Mouse (Mus musculus) heart, adult 2 months (tissue): ENCODE data around the gene Nhsl2. TPM values are rescaled to one million over a fixed set of nuclear protein-coding genes. Genes with fewer than 3 reads are reported as not detected.
"Not testable (repeated sequence)": the region's sequence is repeated elsewhere in the genome, so short reads cannot be mapped to it uniquely, and the experiment has no call there.

Experiments used
- DNase-seq, 2 experiments: peaks; one replicate each; pipeline ENCODE4 v3.0.0; 2021
- H3K27ac ChIP-seq: fragments of 200-600 bp; 2 replicates; pipeline ENCODE4 v1.8.1; 2022
- H3K27me3 ChIP-seq: fragments of 200-500 bp; 2 replicates; pipeline ENCODE4 v1.6.1; 2012; ENCODE audit warnings: mild to moderate bottlenecking, low read length, inconsistent platforms, mixed read lengths; ENCODE audit not compliant: control insufficient read depth, insufficient read depth
- H3K36me3 ChIP-seq: fragments of 200-500 bp; 2 replicates; pipeline ENCODE4 v1.6.1; 2012; ENCODE audit warnings: low read length, inconsistent platforms; ENCODE audit not compliant: control insufficient read depth, insufficient read depth
- H3K4me1 ChIP-seq: fragments of 200-500 bp; 2 replicates; pipeline ENCODE4 v1.6.1; 2011; ENCODE audit warnings: low read length; ENCODE audit not compliant: control insufficient read depth, insufficient read depth
- H3K4me3 ChIP-seq: fragments of 200-600 bp; 2 replicates; pipeline ENCODE4 v1.8.1; 2022
- H3K79me2 ChIP-seq: fragments of 200-500 bp; replicated peaks from 2 replicates; pipeline ENCODE4 v1.6.1; 2012; ENCODE audit warnings: mild to moderate bottlenecking, inconsistent platforms, low read length, moderate library complexity, mixed read lengths; ENCODE audit not compliant: control insufficient read depth, insufficient read depth
- H3K9ac ChIP-seq: fragments of 200-500 bp; 2 replicates; pipeline ENCODE4 v1.6.1; 2012; ENCODE audit warnings: low read depth, mild to moderate bottlenecking, control low read depth, inconsistent platforms, low read length, mixed read lengths
- CTCF ChIP-seq: fragments of 200-600 bp; IDR thresholded peaks from 2 replicates; pipeline ENCODE4 v1.8.1; 2022; ENCODE audit warnings: antibody characterized with exemption, mild to moderate bottlenecking, moderate library complexity
- EP300 ChIP-seq: fragments of 200-500 bp; IDR thresholded peaks from 2 replicates; pipeline ENCODE4 v1.6.1; 2011; ENCODE audit warnings: low read depth, low read length, control low read depth; ENCODE audit not compliant: insufficient read depth
- POLR2A ChIP-seq: fragments of 200-500 bp; IDR thresholded peaks from 2 replicates; pipeline ENCODE4 v1.6.1; 2011; ENCODE audit warnings: mild to moderate bottlenecking, low read depth, low read length, control low read depth; ENCODE audit not compliant: insufficient read depth
- WGBS: fragments of 180-500 bp; shearing (Covaris S2); methylation state at CpG from one replicate; pipeline ENCODE4 v1.1.7; 2018; 5-methylcytosine and 5-hydroxymethylcytosine counted together
- intact Hi-C: fragments of 180-260 bp; cut with DNase I; formaldehyde crosslinking; loops from one replicate; pipeline ENCODE4 v1.15.1; 2025
- polyA plus RNA-seq: library from polyadenylated mRNA; depleted of rRNA; stranded (reverse); fragments of >200 nt; gene quantifications from 2 replicates; pipeline ENCODE4 v1.2.3, GENCODE M21; 2012
- total RNA-seq, 2 experiments: library from RNA; stranded (reverse); gene quantifications; 2 replicates each; pipeline ENCODE4 v1.2.3; 2021

The Nhsl2 gene
- total and polyA plus RNA-seq, 3 experiments: 1.4 to 4.2 (median 3.6) TPM

GRCm38 (mm10) chrX:102090605-102091004 lies 241.4 kb downstream of the Nhsl2 start:
- H3K27me3 ChIP-seq: no peaks in the 10 kb centered on the region
- TF ChIP-seq POLR2A (no peak), CTCF (no peak), EP300 (no peak)
- WGBS: 75% methylated on average over 3 of the region's 3 CpGs
- H3K79me2 ChIP-seq: no peaks in the 10 kb centered on the region
- H3K36me3 ChIP-seq: no peaks in the 10 kb centered on the region
- H3K4me1 ChIP-seq: no peaks in the 10 kb centered on the region
- no peak overlapping the region for H3K4me3 ChIP-seq
- H3K27ac ChIP-seq: no peak overlapping the region
- no peak for DNase-seq
- intact Hi-C loops: no loop called here
- no peak overlapping the region for H3K9ac ChIP-seq

DNA sequence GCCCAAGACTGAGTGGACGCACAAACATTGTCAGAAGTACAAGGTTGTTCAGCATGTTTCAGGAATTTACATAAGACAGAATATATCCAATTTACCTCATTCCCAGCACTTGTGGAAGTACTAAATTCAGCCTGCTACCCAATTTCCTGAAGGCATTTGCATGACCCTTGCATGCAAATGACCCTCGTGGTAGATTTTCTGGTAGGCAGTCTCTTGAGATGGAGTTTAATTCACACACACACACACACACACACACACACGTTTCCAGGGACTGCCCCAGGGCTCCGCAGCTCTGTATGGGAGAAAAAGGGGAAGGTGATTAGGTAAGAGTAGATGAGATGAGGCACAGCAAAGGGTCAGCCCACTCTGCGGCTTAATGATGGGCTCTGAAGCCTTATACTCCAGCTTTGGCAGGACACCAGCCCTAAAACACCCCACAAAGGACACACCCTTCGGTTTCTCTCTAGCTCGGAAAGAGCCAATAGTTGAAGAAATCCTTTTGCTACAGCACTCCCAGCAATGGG lies 245.3 kb downstream of the Nhsl2 start:
- no peaks in the 10 kb centered on the region for H3K27me3 ChIP-seq
- TF ChIP-seq POLR2A (no peak), CTCF (no peak), EP300 (no peak)
- intact Hi-C loops: no loop called here
- no peak overlapping the region for H3K9ac ChIP-seq
- H3K27ac ChIP-seq: no peak overlapping the region
- no peaks in the 10 kb centered on the region for H3K4me1 ChIP-seq
- no peaks in the 10 kb centered on the region for H3K36me3 ChIP-seq
- WGBS: 71% methylated on average over 7 of the region's 7 CpGs
- H3K79me2 ChIP-seq: no peaks in the 10 kb centered on the region
- H3K4me3 ChIP-seq: no peak overlapping the region
- no peak for DNase-seq

GRCm38 (mm10) chrX:102101886-102102285 lies 252.7 kb downstream of the Nhsl2 start:
- 60% methylated on average over 7 of the region's 7 CpGs for WGBS
- Histone ChIP-seq H3K9ac (no peak overlapping the region), H3K36me3 (no peaks in the 10 kb centered on the region), H3K79me2 (no peaks in the 10 kb centered on the region), H3K27ac (no peak overlapping the region), H3K27me3 (no peaks in the 10 kb centered on the region), H3K4me3 (no peak overlapping the region), H3K4me1 (no peaks in the 10 kb centered on the region)
- intact Hi-C loops: no loop called here
- DNase-seq: no peak
- TF ChIP-seq EP300 (no peak), CTCF (no peak), POLR2A (no peak)

DNA sequence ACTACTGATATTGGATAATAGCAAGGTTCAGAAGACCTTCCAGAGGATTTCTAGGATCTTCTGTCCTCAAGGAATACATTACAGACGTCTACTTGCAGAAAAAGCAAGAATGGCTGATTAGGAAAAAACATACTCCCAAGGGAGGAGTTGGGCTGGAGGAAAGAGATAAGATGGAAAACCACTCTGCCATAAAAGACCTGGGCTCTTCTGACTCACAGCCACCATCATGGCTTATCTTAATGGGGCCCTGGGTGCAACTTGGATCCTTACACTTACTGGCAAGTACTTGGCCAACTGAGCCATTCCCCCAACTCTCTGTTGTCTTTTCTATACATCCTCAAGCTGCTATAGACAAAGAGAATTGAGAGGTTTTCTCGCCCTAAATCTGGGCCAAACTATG lies 254.6 kb downstream of the Nhsl2 start:
- DNase-seq, H3K4me3 ChIP-seq, H3K27ac ChIP-seq, H3K36me3 ChIP-seq, H3K79me2 ChIP-seq, H3K9ac ChIP-seq, H3K27me3 ChIP-seq, intact Hi-C loops, H3K4me1 ChIP-seq: not testable (repeated sequence)
- WGBS: 50% methylated on average over 2 of the region's 2 CpGs

DNA sequence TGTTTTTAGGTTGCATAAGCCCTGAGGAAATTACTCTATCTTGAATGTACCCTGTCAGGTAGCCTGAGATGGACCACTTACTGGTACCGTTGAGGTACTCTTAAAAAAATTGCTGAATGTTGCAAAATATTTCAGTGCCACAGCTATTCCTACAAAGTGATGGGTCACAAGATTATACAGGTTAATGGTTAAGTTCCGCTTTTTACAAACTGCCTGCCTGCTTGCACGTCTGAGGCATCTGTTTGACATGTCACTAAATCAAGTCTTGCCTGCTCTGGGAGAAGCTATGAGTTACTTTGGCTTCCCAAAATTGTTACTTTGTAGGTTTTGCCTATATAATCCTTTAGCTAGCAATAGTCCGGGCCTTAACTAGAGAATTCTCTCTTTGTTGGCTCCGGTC lies 260.2 kb downstream of the Nhsl2 start:
- H3K27me3 ChIP-seq, H3K27ac ChIP-seq, H3K36me3 ChIP-seq, H3K79me2 ChIP-seq, H3K9ac ChIP-seq, intact Hi-C loops, H3K4me3 ChIP-seq, DNase-seq, H3K4me1 ChIP-seq: not testable (repeated sequence)
- WGBS: 77% methylated on average over 5 of the region's 5 CpGs

DNA sequence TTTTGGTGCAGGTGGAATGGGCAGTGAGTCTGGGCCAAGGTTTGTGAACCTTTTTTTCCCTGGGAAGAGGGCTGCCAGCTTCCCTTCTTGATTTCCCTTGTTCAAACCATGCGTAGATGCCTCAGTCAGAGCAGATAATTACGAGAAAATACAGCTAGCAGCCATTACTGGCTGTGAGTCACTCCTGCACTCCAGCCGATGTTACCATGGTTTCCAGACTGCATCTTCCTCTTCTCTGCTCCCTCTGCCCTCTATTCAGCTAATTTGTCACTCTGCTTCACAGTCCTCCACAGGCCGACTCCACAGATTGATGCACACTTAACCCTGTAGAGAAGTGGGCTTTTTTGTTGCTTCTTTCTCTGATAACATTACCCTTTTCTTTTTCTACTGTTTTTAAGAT lies 266.5 kb downstream of the Nhsl2 start:
- Histone ChIP-seq H3K4me1 (no peaks in the 10 kb centered on the region), H3K79me2 (no peaks in the 10 kb centered on the region), H3K9ac (no peak overlapping the region), H3K4me3 (no peak overlapping the region), H3K36me3 (no peaks in the 10 kb centered on the region), H3K27ac (no peak overlapping the region), H3K27me3 (no peaks in the 10 kb centered on the region)
- intact Hi-C loops: loop anchor here (5.0 kb wide), 1 partner anchor 43 kb away; the partner anchor contains the start of gene Rtl5
- 42% methylated on average over 4 of the region's 4 CpGs for WGBS
- no peak for TF ChIP-seq CTCF
- TF ChIP-seq POLR2A: no peak
- TF ChIP-seq EP300: no peak
- no peak for DNase-seq
